Mouse (Mus musculus) erythroblast, embryonic 14.5 days (primary cell): ENCODE data around the gene Ccr9. TPM values are rescaled to one million over a fixed set of nuclear protein-coding genes. Genes with fewer than 3 reads are reported as not detected.
"Not testable (repeated sequence)": the region's sequence is repeated elsewhere in the genome, so short reads cannot be mapped to it uniquely, and the experiment has no call there.

Experiments
- H3K27me3 ChIP-seq: 2 replicates; pipeline ENCODE4 v1.6.1; 2012; ENCODE audit warnings: inconsistent platforms; ENCODE audit not compliant: control insufficient read depth
- H3K36me3 ChIP-seq: 2 replicates; pipeline ENCODE4 v1.6.1; 2012; ENCODE audit warnings: mild to moderate bottlenecking, inconsistent platforms; ENCODE audit not compliant: control insufficient read depth
- H3K4me1 ChIP-seq: 2 replicates; pipeline ENCODE4 v1.6.1; 2012; ENCODE audit warnings: inconsistent platforms; ENCODE audit not compliant: control insufficient read depth
- H3K4me3 ChIP-seq: replicated peaks from 2 replicates; pipeline ENCODE3; 2012; ENCODE audit warnings: moderate library complexity, mild to moderate bottlenecking, inconsistent platforms
- H3K9me3 ChIP-seq: 2 replicates; pipeline ENCODE4 v1.6.1; 2012; ENCODE audit warnings: low read length, inconsistent platforms, mixed read lengths; ENCODE audit not compliant: control insufficient read depth
- GATA1 ChIP-seq: IDR thresholded peaks from 2 replicates; pipeline ENCODE4 v1.6.1; 2012; ENCODE audit warnings: low read length, inconsistent platforms, mixed read lengths
- TAL1 ChIP-seq: IDR thresholded peaks from 3 replicates; pipeline ENCODE4 v1.6.1; 2012; ENCODE audit warnings: low read length, inconsistent platforms, mixed read lengths
- polyA plus RNA-seq: library from polyadenylated mRNA; stranded (reverse); fragments of >175 nt; gene quantifications from 2 replicates; pipeline ENCODE4 v1.2.3, GENCODE M21; 2012

The Ccr9 gene
- polyA plus RNA-seq, 1 experiment: not detected

- Histone ChIP-seq H3K9me3 (no peaks in the 10 kb centered on the region), H3K36me3 (no peaks in the 10 kb centered on the region), H3K4me1 (no peaks in the 10 kb centered on the region), H3K4me3 (no peak overlapping the region), H3K27me3 (no peaks in the 10 kb centered on the region)
- no peak for TF ChIP-seq TAL1
- no peak for TF ChIP-seq GATA1
These were observed 62.6 kb downstream of the Ccr9 start for GRCm38 (mm10) chr9:123740799-123741198.

- H3K4me1 ChIP-seq, H3K27me3 ChIP-seq, H3K4me3 ChIP-seq, H3K36me3 ChIP-seq, H3K9me3 ChIP-seq: not testable (repeated sequence)
These were observed 71.4 kb downstream of the Ccr9 start for GRCm38 (mm10) chr9:123749687-123750086.

GRCm38 (mm10) chr9:123754333-123754732, 76.1 kb downstream of the Ccr9 start:
- Histone ChIP-seq H3K4me3 (no peak overlapping the region), H3K36me3 (no peaks in the 10 kb centered on the region), H3K27me3 (no peaks in the 10 kb centered on the region), H3K9me3 (no peaks in the 10 kb centered on the region), H3K4me1 (no peaks in the 10 kb centered on the region)
- TF ChIP-seq TAL1 (no peak), GATA1 (no peak)

GRCm38 (mm10) chr9:123756752-123757151, 78.5 kb downstream of the Ccr9 start:
- Histone ChIP-seq H3K9me3 (no peaks in the 10 kb centered on the region), H3K4me1 (no peaks in the 10 kb centered on the region), H3K36me3 (no peaks in the 10 kb centered on the region), H3K27me3 (no peaks in the 10 kb centered on the region), H3K4me3 (no peak overlapping the region)
- TF ChIP-seq GATA1 (no peak), TAL1 (no peak)

GRCm38 (mm10) chr9:123757326-123757725, 79.1 kb downstream of the Ccr9 start:
- H3K4me1 ChIP-seq: no peaks in the 10 kb centered on the region
- H3K4me3 ChIP-seq: no peak overlapping the region
- H3K27me3 ChIP-seq: no peaks in the 10 kb centered on the region
- no peaks in the 10 kb centered on the region for H3K9me3 ChIP-seq
- no peak for TF ChIP-seq TAL1
- TF ChIP-seq GATA1: no peak
- H3K36me3 ChIP-seq: no peaks in the 10 kb centered on the region

- Histone ChIP-seq H3K4me3 (no peak overlapping the region), H3K36me3 (no peaks in the 10 kb centered on the region), H3K9me3 (no peaks in the 10 kb centered on the region), H3K27me3 (no peaks in the 10 kb centered on the region), H3K4me1 (no peaks in the 10 kb centered on the region)
- TF ChIP-seq TAL1: no peak
- no peak for TF ChIP-seq GATA1
These were observed 79.9 kb downstream of the Ccr9 start for GRCm38 (mm10) chr9:123758156-123758555.

GRCm38 (mm10) chr9:123758645-123759044, 80.4 kb downstream of the Ccr9 start:
- H3K4me3 ChIP-seq: no peak overlapping the region
- no peaks in the 10 kb centered on the region for H3K4me1 ChIP-seq
- no peaks in the 10 kb centered on the region for H3K9me3 ChIP-seq
- no peaks in the 10 kb centered on the region for H3K27me3 ChIP-seq
- no peaks in the 10 kb centered on the region for H3K36me3 ChIP-seq
- TF ChIP-seq TAL1 (no peak), GATA1 (no peak)

GRCm38 (mm10) chr9:123760806-123761205, 82.6 kb downstream of the Ccr9 start:
- no peaks in the 10 kb centered on the region for H3K27me3 ChIP-seq
- H3K36me3 ChIP-seq: no peaks in the 10 kb centered on the region
- no peaks in the 10 kb centered on the region for H3K9me3 ChIP-seq
- H3K4me1 ChIP-seq: no peaks in the 10 kb centered on the region
- H3K4me3 ChIP-seq: no peak overlapping the region
- TF ChIP-seq GATA1 (no peak), TAL1 (no peak)

- no peak for TF ChIP-seq TAL1
- no peak for TF ChIP-seq GATA1
These were observed 84.6 kb downstream of the Ccr9 start for GRCm38 (mm10) chr9:123762886-123763285.

GRCm38 (mm10) chr9:123763771-123764170, 85.5 kb downstream of the Ccr9 start:
- no peaks in the 10 kb centered on the region for H3K27me3 ChIP-seq
- no peaks in the 10 kb centered on the region for H3K36me3 ChIP-seq
- TF ChIP-seq TAL1 (no peak), GATA1 (no peak)
- H3K9me3 ChIP-seq: no peaks in the 10 kb centered on the region
- no peaks in the 10 kb centered on the region for H3K4me1 ChIP-seq
- no peak overlapping the region for H3K4me3 ChIP-seq

More at GRCm38 (mm10) chr9:123762886-123763285, 84.6 kb downstream of the Ccr9 start:
- Histone ChIP-seq H3K4me1 (no peaks in the 10 kb centered on the region), H3K27me3 (no peaks in the 10 kb centered on the region), H3K36me3 (no peaks in the 10 kb centered on the region), H3K4me3 (no peak overlapping the region), H3K9me3 (no peaks in the 10 kb centered on the region)
